Mouse (Mus musculus) myocyte (in vitro differentiated cells): ENCODE measurements around the gene Cbx1.
"Not testable (repeated sequence)": the region's sequence is repeated elsewhere in the genome, so short reads cannot be mapped to it uniquely, and the experiment has no call there.

Source experiments
- MYOD1 ChIP-seq, 3 experiments: IDR thresholded peaks; one replicate each; pipeline ENCODE4 v1.6.1; 2011; ENCODE audit warnings: control low read depth in 2 of 3, low read depth in 2 of 3, mild to moderate bottlenecking in 2 of 3, moderate library complexity in 1 of 3; ENCODE audit not compliant: insufficient read length in 2 of 3, control insufficient read depth in 1 of 3
- POLR2AphosphoS2 ChIP-seq: IDR thresholded peaks from one replicate; pipeline ENCODE4 v1.6.1; 2011; ENCODE audit warnings: low read depth, control low read depth; ENCODE audit not compliant: insufficient read length

GRCm38 (mm10) chr11:96784847-96785246 is 4.1 kb upstream of the Cbx1 start:
- TF ChIP-seq POLR2AphosphoS2; MYOD1 (IDR thresholded peaks at IDR 0.05; ENCODE audit: control insufficient read depth in 1 of 3, insufficient read length in 2 of 3, low read depth in 2 of 3): not testable (repeated sequence)
